Mouse (Mus musculus): ENCODE results near the gene Olfr623. TPM values are rescaled to one million over a fixed set of nuclear protein-coding genes. Genes with fewer than 3 reads are reported as not detected.

Olfr623 gene
- total RNA-seq (2022), result not detected

DNA sequence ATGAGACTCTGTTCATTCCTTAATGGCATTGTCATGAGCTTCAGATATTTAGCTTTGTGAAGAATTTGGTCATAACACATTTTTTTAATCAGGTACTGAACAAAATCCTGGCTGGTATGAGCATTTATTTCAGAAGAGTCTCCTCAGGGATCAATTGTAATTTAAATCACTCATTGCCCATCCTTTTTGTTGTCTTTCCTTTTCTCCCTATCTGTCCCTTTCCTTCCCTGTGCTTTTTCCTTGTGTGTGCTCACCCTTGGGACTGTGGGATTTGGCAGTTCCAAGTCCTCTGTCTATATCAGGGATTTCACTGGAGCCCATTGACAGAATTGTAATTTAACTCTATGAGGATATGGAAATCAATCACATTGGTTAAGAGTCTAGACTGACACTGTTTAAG lies at the start of gene Olfr623:
Olfr623 (minus strand) TSS at position 101 of the 400 bp plus-strand sequence.
- no peak for DNase-seq (ENCODE audit: low spot score in 2 of 2)

DNA sequence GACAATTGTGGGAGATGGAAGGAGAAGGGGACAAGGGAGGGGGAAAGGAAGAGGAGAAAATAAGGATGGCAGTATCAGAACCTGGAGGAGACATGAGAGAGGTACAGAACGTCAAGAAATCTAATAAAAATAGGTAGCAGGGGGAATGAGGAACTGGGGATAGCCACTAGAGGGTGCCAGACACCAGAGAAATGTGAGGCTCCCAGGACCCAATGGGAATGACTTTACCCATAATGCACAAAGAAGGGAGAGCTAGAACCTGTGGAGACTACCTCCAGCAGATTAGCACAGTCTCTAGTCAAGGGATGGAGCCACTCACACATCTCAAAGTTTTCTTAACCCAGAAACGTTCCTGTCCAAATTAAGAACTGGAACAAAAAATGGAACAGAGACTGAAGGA lies 48.5 kb upstream of the Olfr623 start:
- DNase-seq (ENCODE audit: low spot score in 2 of 2), result no peak

DNA sequence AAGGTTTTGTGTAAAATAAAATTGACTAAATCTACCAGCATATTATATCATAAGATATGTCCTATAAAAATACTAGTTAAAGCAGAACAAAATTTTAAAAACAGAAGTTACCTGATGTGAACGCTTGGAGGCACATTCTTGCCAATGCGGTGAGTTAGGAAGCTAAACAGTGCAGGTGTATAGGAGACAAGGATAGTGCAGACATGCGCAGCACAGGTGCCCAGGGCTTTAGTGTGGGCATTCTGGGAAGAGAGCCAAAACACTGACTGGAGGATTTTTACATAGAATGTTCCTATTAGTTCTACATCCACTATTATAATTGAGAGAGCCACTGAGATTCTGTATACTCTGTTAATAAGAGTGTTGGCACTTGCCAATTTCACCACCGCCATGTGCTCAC lies 36.0 kb upstream of the Olfr623 start:
- DNase-seq (ENCODE audit: low spot score in 2 of 2), result no peak

DNA sequence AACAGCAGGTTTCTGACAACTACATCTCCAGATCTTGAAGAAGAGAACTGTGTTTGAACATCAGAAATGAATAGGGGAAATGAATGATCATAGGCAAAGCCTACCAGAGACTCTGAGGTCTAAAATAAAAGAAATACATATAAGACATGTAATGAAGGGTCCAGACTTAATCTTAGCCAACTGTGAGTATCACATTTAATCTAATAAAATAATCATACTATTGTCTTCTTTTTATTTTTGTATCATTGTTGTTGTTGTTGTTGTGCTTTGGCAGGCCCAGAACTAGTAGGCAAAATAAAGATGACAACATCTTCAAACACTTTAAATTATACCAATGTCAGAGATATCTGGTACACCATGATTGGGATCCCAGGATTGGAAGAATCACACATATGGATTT lies 18.9 kb upstream of the Olfr623 start, which contains the start of gene Olfr625-ps1:
Olfr625-ps1 (plus strand) TSS at position 301 of the 400 bp plus-strand sequence.
- no peak for DNase-seq (ENCODE audit: low spot score in 2 of 2)

DNA sequence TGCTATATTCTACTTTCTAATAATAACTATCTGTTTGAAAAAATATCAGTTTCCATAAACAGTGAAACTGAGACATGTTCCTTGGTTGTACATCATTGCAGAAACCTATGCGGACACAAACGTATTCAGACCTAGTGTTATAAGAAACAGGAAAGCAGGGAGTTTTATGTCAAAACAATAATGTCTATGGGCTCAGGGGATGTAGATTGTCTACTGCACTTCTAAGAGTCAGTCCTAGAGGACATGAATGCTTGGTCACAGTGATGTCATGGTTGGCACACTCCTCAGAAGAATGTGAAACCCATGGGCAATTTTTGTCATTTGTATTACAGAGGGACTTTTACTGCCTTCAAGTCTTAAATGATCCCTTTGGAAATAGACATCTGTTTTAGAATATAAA lies 7.6 kb upstream of the Olfr623 start, which contains the start of gene Olfr624:
Olfr624 (minus strand) TSS at position 101 of the 400 bp plus-strand sequence.
- DNase-seq (ENCODE audit: low spot score in 2 of 2), result no peak

DNA sequence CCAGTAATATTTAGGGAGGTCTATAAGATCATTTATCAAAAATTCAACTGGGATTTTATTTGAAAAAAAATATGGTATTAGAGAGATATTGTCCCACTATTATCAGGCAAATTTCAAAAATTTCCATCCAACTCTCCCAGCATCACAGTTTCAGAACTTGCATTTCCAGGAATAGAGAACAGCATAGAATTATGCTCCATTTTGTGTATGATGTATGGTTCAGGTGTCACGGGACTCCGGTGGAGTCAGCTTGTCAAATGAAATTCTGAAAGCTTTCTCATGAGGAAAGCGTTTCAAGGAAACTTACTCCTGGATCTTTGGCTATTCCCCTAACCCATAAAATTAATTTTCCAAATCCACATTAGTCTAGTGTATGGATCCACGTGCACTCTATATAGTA lies 19.4 kb downstream of the Olfr623 start:
- no peak for DNase-seq (ENCODE audit: low spot score in 2 of 2)

DNA sequence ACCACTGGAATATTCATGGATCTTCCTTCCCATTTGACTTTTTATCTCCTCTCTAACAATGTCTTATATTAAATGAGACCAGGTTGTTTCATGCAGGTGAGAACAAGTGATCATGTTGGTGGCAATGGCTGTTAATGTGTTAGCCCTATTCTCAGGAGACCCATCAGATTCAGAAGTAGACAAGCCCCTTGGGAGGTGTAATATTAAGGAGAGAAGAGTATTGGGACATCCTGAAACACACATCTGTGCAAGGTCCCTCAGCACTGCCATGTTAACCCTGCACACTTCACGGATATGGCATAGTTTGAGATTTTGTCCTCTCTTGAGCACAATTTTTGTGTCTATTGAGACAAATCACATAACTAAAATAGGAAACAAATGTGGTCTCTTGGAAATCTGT lies 20.9 kb downstream of the Olfr623 start, which contains the start of gene Olfr622:
Olfr622 (minus strand) TSS at position 101 of the 400 bp plus-strand sequence.
- no peak for DNase-seq (ENCODE audit: low spot score in 2 of 2)

DNA sequence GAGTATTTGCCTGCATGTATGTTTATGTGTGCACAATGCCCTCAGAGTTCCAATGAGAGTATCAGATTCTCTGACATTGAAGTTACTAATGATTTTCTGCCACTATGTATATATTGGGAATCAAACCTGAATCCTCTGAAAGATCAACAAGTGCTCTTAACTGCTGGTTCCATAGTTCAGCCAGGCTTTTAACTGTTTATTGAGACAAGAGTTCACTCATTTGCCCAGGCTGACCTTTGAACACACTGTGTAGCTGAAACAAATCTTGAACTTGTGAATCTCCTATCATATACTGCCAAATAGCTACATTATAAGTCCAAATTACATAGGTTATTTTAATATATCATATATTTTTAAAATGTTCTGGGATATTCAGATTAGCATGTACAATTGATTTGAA lies 26.7 kb downstream of the Olfr623 start:
- no peak for DNase-seq (ENCODE audit: low spot score in 2 of 2)

DNA sequence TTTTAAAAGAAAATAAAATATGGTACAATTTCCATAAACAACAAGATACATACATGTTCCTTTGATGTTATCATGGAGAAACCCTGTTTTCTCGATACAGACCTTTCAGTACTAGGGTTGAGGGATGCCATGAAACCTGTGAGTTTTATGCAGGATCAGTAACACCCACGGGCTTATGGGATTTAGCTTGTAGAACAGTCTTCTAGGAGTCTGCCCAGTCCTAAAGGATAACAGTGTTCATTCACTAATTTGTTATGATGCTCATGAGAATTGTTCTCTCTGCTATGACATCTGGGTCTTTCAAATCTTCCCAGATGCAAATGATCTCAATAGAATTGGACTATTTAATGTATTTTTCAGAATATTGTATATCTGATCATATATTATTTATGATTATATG lies 51.1 kb downstream of the Olfr623 start, which contains the start of gene Olfr620:
Olfr620 (minus strand) TSS at position 101 of the 400 bp plus-strand sequence.
- DNase-seq (ENCODE audit: low spot score in 2 of 2), result no peak

Other genes starting within 250 kb of the Olfr623 start
- not detected for gene Usp17lc, start 248.6 kb downstream of the Olfr623 start, total RNA-seq (2022)
- gene Olfr605, start 218.3 kb downstream of the Olfr623 start, total RNA-seq (2022), result not detected
- gene Olfr606, start 214.7 kb downstream of the Olfr623 start, total RNA-seq (2022), result not detected
- not detected for gene Olfr607, start 199.5 kb downstream of the Olfr623 start, total RNA-seq (2022)
- gene Olfr608, start 193.8 kb downstream of the Olfr623 start, total RNA-seq (2022), result not detected
- gene Olfr609, start 165.6 kb downstream of the Olfr623 start, total RNA-seq (2022), result not detected
- gene Olfr610, start 151.6 kb downstream of the Olfr623 start, total RNA-seq (2022), result not detected
- not detected for gene Olfr611, start 142.9 kb downstream of the Olfr623 start, total RNA-seq (2022)
- gene Olfr612, start 121.0 kb downstream of the Olfr623 start, total RNA-seq (2022), result not detected
- not detected for gene Olfr613, start 115.6 kb downstream of the Olfr623 start, total RNA-seq (2022)
- not detected for gene Olfr615, start 107.6 kb downstream of the Olfr623 start, total RNA-seq (2022)
- gene Olfr616, start 94.6 kb downstream of the Olfr623 start, total RNA-seq (2022), result not detected
- gene Olfr617, start 90.6 kb downstream of the Olfr623 start, total RNA-seq (2022), result not detected
- gene Olfr618, start 73.6 kb downstream of the Olfr623 start, total RNA-seq (2022), result not detected
- gene Olfr619, start 63.1 kb downstream of the Olfr623 start, total RNA-seq (2022), result not detected
- gene Olfr620, start 51.2 kb downstream of the Olfr623 start, total RNA-seq (2022), result not detected
- not detected for gene Olfr622, start 21.0 kb downstream of the Olfr623 start, total RNA-seq (2022)
- under 1 TPM in 2 of 4 experiments, not detected in 2; 0.09 TPM for gene Olfr624, start 7.5 kb upstream of the Olfr623 start, total RNA-seq (2022)
- gene Olfr625-ps1, start 19.0 kb upstream of the Olfr623 start, total RNA-seq (2022), result not detected
- gene Olfr243, start 51.0 kb upstream of the Olfr623 start, total RNA-seq (2022), result not detected
- gene Olfr628, start 66.7 kb upstream of the Olfr623 start, total RNA-seq (2022), result not detected
- gene Olfr629, start 81.2 kb upstream of the Olfr623 start, total RNA-seq (2022), result not detected
- not detected for gene Olfr630, start 93.6 kb upstream of the Olfr623 start, total RNA-seq (2022)
- not detected for gene Olfr69, start 107.9 kb upstream of the Olfr623 start, total RNA-seq (2022)
- gene Olfr68, start 116.0 kb upstream of the Olfr623 start, total RNA-seq (2022), result not detected
- not detected for gene Olfr67, start 128.1 kb upstream of the Olfr623 start, total RNA-seq (2022)
- 10 to 100 TPM; 16.8 to 31.9 (median 25.7) TPM for gene Hbb-bt, start 150.3 kb upstream of the Olfr623 start, total RNA-seq (2022)
- 100 to 1,000 TPM; 204 to 381 (median 262) TPM for gene Hbb-bs, start 164.4 kb upstream of the Olfr623 start, total RNA-seq (2022)
- not detected for gene Hbb-bh2, start 176.8 kb upstream of the Olfr623 start, total RNA-seq (2022)
- gene Hbb-bh1, start 179.5 kb upstream of the Olfr623 start, total RNA-seq (2022), result not detected
- under 1 TPM in 1 of 4 experiments, not detected in 3; 0.57 TPM for gene Hbb-y, start 189.5 kb upstream of the Olfr623 start, total RNA-seq (2022)
- gene Olfr66, start 222.6 kb upstream of the Olfr623 start, total RNA-seq (2022), result not detected
- gene Olfr64, start 230.8 kb upstream of the Olfr623 start, total RNA-seq (2022), result not detected
- gene Olfr65, start 239.8 kb upstream of the Olfr623 start, total RNA-seq (2022), result not detected

Measured in left cerebral cortex, adult 8-10 months (tissue).